Comparison of ENCODE assay signal across 8 mouse cellular contexts in genomic region chr6:28831011-28831853, GRCm38 (mm10). TPM values are rescaled to one million over a fixed set of nuclear protein-coding genes. Genes with fewer than 3 reads are reported as not detected.
DNase-seq lines count a peak whose midpoint lies in the region; ATAC-seq lines count a peak whose summit lies in the region.

Gene Lrrc4 (minus strand): TSS chr6:28831747.

- ATAC-seq in megakaryocyte, adult 5-6 weeks (ENCODE audit: poor library complexity, severe bottlenecking) = no peak
- ATAC-seq in midbrain, embryonic 16.5 days = no peak

- H3K27ac ChIP-seq in midbrain, embryonic 16.5 days (ENCODE audit: low read length) = peak within 1 kb of the TSS; percentile 96

- H3K4me3 ChIP-seq in megakaryocyte, embryonic 14.5 days (replicated peaks) = peak within 1 kb of the TSS; percentile 93
- H3K4me3 ChIP-seq in midbrain, embryonic 16.5 days (ENCODE audit: low read depth, low read length) = peak within 1 kb of the TSS; percentile 88

- DNase-seq in embryo, embryonic 9.5 days (ENCODE audit: extremely low spot score) = peak; percentile 44
- no peak for DNase-seq in embryo, embryonic 10 days (ENCODE audit: low spot score)
- DNase-seq in layer of hippocampus, postnatal 10 days (ENCODE audit: low spot score in 2 of 2) = peak in 1 of 2 experiments; percentile 47
- DNase-seq in gastrocnemius, adult 18-20 months (ENCODE audit: low spot score) = no peak
- DNase-seq in thymus, postnatal 0 days (ENCODE audit: low spot score) = no peak

- H3K9ac ChIP-seq in midbrain, embryonic 16.5 days (ENCODE audit: low read depth, low read length) = peak within 1 kb of the TSS; percentile 97

- WGBS in midbrain, embryonic 16.5 days = 25% methylated on average over 27 of the region's 27 CpGs

- peaks cover 78% of the 10 kb centered on the region for H3K4me1 ChIP-seq in megakaryocyte, embryonic 14.5 days
- peaks cover 51% of the 10 kb centered on the region for H3K4me1 ChIP-seq in midbrain, embryonic 16.5 days (ENCODE audit: control insufficient read depth, insufficient read depth, low read length)

- H3K36me3 ChIP-seq in megakaryocyte, embryonic 14.5 days (replicated peaks; ENCODE audit: low read length) = peaks cover 24% of the 10 kb centered on the region
- H3K36me3 ChIP-seq in midbrain, embryonic 16.5 days (ENCODE audit: control insufficient read depth, insufficient read depth, low read length) = no peaks in the 10 kb centered on the region

- H3K27me3 ChIP-seq in megakaryocyte, embryonic 14.5 days (replicated peaks) = peaks cover 40% of the 10 kb centered on the region
- H3K27me3 ChIP-seq in midbrain, embryonic 16.5 days (ENCODE audit: control insufficient read depth, insufficient read depth, low read depth, low read length) = no peaks in the 10 kb centered on the region

- H3K9me3 ChIP-seq in megakaryocyte, embryonic 14.5 days = no peaks in the 10 kb centered on the region
- no peaks in the 10 kb centered on the region for H3K9me3 ChIP-seq in midbrain, embryonic 16.5 days (replicated peaks; ENCODE audit: control insufficient read depth, low read length, poor library complexity, severe bottlenecking)

- H3K4me2 ChIP-seq in midbrain, embryonic 16.5 days (ENCODE audit: low read length) = peak within 1 kb of the TSS; percentile 92

RNA-seq across cellular contexts. Expression of gene Lrrc4, which starts in this region (rescaled TPM):
- polyA plus RNA-seq in megakaryocyte, embryonic 14.5 days (2012; ENCODE audit: insufficient read depth, low replicate concordance) = 0.06 TPM in 1 of 2 replicates, not detected in the other
- total RNA-seq in megakaryocyte, adult 5-6 weeks (2015) = not detected in 2 replicates
- total RNA-seq in megakaryocyte, adult 5-6 weeks (2017) = 0.07 TPM in 1 of 2 replicates, not detected in the other
- 10 to 100 TPM; 62.3 to 65.5 TPM for total RNA-seq in layer of hippocampus, postnatal 10 days (2021)
- 6.7 and 6.8 TPM in 2 replicates for polyA plus RNA-seq in midbrain, embryonic 16.5 days (2015; fragmentation: Nextera tagmentation; extraction: Ambion mirVana)
- under 1 TPM; 0.39 to 0.40 TPM for total RNA-seq in gastrocnemius, adult 18-20 months (2021)
- 0.08 and 0.16 TPM in 2 replicates for polyA plus RNA-seq in thymus, postnatal 0 days (2015; fragmentation: Nextera tagmentation; extraction: Ambion mirVana)

Comparison
In these comparisons a context has a peak if more than half of its experiments do, and no peak if none do; other contexts are left out.
1. RNA of gene Lrrc4 (total RNA-seq): 62.3 to 65.5 TPM in layer of hippocampus, postnatal 10 days; 0.39 to 0.40 TPM in gastrocnemius, adult 18-20 months and 0.07 TPM in megakaryocyte, adult 5-6 weeks; every median in the first group is over 10 times any median in the second.